Mouse (Mus musculus) adrenal gland, postnatal 4 days (tissue): ENCODE measurements around the gene Map2k6. TPM values are rescaled to one million over a fixed set of nuclear protein-coding genes. Genes with fewer than 3 reads are reported as not detected.
"Not testable (repeated sequence)": the region's sequence is repeated elsewhere in the genome, so short reads cannot be mapped to it uniquely, and the experiment has no call there.

Experiments
- DNase-seq, 2 experiments: peaks; one replicate each; pipeline ENCODE4 v3.0.0; 2021 to 2022; ENCODE audit warnings: low spot score in 2 of 2, mixed read lengths in 2 of 2
- long read RNA-seq, 2 experiments: library from polyadenylated mRNA; stranded (forward); transcript quantifications; one replicate each; pipeline ENCODE4 v2.0.0; 2021
- total RNA-seq, 2 experiments: library from RNA; stranded (reverse); gene quantifications; 2 replicates each; pipeline ENCODE4 v1.2.3; 2021

Gene Map2k6
- total RNA-seq: 10 to 100 TPM; 14.1 to 16.2 TPM
- long read RNA-seq, experiment 1, partial matches to known transcripts: 0 of 6 reads
- long read RNA-seq, experiment 1, other reads (novel, unspliced or antisense): 3 of 6 reads
- long read RNA-seq, experiment 2, transcript Map2k6-201 (12 exons, 2,068 nt): major isoform, 8 of 14 reads
- long read RNA-seq, experiment 2, partial matches to known transcripts: 0 of 14 reads
- long read RNA-seq, experiment 2, other reads (novel, unspliced or antisense): 5 of 14 reads

DNA sequence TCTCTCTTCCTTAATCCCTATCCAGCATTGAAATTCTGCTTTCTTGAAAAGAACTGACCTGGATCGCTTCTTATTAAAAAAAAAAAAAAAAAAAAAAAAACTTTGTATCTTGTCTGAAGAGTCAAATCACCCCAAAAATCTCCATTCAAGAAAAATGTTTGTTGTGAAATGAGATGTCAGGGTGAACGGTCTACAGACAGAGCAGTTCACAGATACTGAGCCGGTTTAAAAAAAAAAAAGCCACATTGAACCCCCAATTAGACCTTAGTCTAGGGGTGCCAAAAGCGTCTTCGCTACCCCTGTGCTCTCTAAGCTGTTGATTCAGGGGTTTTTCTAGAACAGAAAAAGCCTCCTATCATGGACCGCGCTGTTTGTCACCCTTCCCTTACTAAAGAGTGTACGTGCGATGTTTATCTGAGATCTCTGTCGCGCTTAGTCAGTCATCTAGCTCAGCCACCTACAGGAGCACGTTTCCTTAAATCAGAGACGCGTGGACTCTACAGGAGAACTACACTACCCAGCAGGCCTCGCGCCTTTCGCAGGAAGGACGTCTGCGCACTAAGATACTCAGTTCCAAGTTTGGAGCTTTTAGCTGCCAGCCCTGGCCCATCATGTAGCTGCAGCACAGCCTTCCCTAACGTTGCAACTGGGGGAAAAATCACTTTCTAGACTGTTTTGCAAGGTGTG, at the start of gene Map2k6:
Gene Map2k6 (plus strand): TSS at position 570 of the 687 bp plus-strand sequence.
- DNase-seq: peak; percentile 27 to 61

- no peak for DNase-seq
Observed at GRCm38 (mm10) chr11:110354261-110354660, 44.7 kb upstream of the Map2k6 start.

- DNase-seq: not testable (repeated sequence)
Observed at GRCm38 (mm10) chr11:110355131-110355530, 43.8 kb upstream of the Map2k6 start.

DNA sequence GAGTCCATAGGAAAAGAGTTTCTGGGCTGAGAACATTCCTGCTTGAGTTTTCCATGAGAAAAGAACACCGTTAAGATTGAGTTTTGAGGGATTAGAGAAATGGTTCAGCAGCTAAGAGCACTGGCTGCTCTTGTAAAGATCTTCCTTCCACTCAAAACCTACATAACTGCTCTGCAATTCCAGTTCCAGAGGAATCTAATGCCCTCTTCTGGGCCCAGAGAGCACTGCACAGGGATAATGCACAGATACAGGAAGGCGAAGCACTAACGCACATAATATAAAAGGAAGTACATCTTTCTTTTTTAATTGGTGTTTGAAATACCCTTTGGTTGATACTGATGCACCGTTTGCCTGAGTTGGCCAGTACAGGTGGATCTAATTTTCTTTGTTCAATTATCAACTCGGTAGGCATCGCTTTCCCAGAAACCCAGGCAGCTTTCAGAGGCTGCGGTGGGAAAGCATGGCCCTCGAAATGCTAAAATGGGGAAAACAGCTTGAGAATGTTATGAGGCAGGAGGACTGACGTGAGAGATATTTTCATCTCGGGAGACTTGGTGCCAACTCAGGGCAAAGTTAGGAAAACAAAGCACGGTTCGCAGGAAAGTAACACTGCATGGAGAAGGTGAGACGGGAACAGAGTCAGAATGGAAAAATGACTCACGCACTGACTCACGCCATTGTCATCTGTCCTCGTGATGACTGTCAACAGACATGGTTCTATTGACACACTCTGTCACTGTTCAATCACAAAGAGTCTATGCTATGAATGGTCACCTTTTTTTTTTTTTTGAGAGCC, 41.0 kb upstream of the Map2k6 start:
- DNase-seq: no peak

DNA sequence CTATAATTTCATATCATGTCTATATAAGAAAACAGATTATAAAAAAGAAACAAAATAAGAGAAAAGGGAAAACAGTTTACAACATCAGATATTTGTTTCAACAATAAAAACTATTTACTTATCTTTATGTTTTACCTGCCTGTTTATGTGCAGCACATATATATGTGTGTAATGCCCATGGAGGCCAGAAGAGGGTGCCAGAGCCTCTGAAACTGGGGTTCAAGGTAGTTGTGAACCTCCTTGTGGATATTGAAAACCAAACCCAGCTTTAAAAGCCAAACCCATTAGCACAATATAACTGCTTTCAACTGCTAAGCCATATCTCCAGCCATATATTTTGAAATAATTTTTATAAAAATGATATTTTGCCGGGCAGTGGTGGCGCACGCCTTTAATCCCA, 33.9 kb upstream of the Map2k6 start:
- no peak for DNase-seq

- DNase-seq: no peak
Observed at GRCm38 (mm10) chr11:110366902-110367301, 32.0 kb upstream of the Map2k6 start.

DNA sequence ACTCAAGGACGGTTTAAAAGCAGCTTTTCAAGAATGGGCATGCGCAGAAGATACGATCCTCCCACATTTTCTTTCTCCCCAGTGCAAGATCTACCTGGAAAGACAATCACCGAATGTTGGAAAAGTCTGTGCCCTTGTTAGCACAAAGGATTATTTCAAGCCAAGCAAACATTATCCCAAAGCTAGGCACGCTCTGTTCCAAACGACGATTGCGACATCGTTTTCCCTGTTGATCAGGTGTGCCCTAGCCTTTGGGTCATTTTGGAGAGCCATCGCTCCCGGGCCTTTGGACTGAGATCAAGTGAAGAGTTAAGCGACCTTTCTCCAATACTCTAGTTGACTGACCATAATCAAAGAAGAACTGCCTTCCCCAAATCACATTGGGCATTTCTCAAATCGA, 31.3 kb upstream of the Map2k6 start:
- DNase-seq: no peak

GRCm38 (mm10) chr11:110369312-110370019, 29.5 kb upstream of the Map2k6 start:
- DNase-seq: no peak

DNA sequence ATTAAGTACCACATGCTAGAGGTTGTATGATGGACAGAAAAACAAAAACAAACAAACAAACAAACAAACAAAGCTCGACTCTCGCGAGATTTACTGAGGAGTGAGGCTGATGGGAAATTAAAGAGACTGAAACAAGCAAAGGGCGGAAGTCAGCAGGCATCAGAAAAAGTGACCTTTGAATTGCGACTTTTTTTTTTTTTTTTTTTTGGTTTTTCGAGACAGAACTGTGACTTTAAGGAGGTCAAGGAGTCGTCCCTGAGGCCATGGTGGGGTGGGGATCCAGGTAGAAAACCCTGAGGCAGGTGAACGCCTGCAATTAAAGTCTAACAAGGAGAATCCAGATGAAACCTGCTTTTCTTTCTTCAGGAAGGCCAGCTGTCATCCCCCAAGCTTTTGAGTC, 27.1 kb upstream of the Map2k6 start:
- no peak for DNase-seq

DNA sequence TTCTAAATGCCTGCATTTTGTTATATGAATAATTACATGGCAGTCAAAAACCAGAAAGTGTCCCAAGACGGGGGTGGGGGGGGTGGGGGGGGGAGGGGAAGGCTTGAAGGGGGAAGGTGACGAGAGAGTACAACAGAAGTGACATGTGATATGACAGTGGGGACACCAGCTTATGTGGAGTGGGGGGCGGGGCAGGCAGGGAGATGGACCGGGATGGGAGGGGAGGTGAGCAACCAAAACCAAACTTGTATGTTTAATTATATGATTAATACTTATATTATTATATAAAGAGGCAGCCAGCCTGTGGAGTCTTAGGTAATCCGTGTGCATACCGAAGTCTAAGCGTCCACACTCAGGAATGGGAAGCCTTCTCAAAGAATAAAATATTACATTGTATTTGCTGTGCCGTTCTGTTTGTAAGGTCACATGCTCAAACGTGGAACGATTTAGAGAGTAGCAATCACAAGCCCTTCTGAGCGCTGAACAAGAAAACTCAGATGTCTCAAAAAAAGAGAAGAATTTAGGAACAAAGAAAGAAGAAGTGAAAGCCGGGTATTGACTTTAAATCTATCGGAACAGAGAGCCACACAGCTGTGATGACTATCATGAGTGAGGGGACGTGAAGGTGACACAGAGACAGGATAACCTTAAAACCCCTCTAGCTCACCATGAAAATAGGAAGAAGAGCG, 26.5 kb upstream of the Map2k6 start:
- DNase-seq: no peak

DNA sequence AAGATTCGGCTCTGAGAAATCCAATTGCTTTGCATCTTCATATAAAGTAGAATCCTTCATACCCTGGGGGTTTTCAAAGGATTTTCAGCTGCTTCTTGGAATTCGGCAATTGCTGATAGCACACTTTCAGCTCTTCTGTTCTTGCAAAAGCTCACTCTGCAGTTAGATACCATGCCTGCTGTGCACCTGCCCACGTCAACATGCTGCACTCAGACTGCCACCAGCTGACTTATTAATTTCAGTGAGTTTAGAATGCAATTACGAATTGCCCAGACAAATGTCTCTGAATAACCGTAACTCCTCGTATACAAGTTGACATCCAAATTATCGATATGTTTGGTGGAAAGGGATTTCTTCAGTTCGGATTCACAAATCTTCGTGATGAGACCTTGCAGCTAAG, 24.9 kb upstream of the Map2k6 start:
- DNase-seq: no peak

- peak; percentile 7 to 22 for DNase-seq
Observed at GRCm38 (mm10) chr11:110379661-110380309, 19.1 kb upstream of the Map2k6 start.

GRCm38 (mm10) chr11:110380310-110380668, 18.6 kb upstream of the Map2k6 start:
- DNase-seq: no peak

DNA sequence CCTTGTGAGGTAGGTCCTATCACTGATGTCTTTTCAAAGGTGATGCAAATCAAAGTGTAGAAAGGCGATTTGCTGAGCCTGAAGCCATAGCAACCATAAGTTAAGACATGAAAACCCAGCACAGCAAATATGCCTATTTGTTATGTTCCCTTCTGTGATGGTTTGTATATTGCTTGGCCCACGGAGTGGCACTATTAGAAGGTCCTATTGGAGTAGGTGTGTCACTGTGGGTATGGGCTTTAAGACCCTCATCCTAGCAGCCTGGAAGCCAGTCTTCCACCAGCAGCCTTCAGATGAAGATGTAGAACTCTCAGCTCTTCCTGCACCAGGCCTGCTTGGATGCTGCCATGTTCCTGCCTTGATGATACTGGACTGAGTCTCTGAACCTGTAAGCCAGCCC, 13.4 kb upstream of the Map2k6 start:
- no peak for DNase-seq

DNA sequence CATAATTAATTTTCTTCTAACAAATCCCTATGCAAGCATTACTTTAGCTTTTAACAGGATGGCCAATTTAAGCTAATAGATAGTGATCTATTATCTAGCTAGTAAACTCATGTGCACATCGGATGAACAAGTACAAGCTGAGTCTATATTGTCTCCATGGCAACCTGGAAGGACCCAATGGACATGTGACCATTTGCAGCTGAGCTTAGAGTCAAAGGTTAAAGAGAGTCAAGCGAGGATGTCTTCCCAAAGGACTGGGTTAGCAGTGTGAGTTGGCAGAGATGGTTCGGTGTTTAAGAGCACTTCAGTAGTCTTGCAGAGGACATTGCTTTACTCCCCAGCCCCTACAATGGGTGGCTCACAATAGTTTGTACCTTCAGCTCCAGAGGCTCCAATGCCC, 6.2 kb upstream of the Map2k6 start:
- DNase-seq: no peak

GRCm38 (mm10) chr11:110394788-110395452, 4.0 kb upstream of the Map2k6 start:
- DNase-seq: no peak

DNA sequence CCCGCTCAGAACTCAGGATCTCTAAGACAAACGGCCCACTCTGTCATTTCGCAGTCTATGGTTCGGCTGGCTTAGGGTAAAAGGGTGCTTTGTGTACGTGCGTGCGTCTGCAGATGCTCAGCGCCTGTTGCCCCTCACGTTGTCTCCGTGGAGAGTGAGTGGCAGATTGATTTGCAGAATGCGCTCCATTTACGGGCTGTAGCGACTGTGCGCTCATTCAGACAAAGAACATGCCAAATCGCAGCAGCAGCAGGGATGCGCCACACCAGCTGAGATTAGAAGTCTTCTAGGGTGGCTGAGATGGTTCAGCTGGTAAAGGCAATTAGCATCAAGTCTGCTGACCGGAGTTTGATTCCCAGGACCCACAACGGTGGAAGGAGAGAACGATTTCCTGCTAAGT, 2.8 kb upstream of the Map2k6 start:
- DNase-seq: no peak

- no peak for DNase-seq
Observed at GRCm38 (mm10) chr11:110399240-110400150, 573 bp downstream of the Map2k6 start.

- no peak for DNase-seq
Observed at GRCm38 (mm10) chr11:110400283-110400682, 1.4 kb downstream of the Map2k6 start.
